Mouse (Mus musculus): ENCODE results near the gene Pea15a.

Pea15a gene

DNA sequence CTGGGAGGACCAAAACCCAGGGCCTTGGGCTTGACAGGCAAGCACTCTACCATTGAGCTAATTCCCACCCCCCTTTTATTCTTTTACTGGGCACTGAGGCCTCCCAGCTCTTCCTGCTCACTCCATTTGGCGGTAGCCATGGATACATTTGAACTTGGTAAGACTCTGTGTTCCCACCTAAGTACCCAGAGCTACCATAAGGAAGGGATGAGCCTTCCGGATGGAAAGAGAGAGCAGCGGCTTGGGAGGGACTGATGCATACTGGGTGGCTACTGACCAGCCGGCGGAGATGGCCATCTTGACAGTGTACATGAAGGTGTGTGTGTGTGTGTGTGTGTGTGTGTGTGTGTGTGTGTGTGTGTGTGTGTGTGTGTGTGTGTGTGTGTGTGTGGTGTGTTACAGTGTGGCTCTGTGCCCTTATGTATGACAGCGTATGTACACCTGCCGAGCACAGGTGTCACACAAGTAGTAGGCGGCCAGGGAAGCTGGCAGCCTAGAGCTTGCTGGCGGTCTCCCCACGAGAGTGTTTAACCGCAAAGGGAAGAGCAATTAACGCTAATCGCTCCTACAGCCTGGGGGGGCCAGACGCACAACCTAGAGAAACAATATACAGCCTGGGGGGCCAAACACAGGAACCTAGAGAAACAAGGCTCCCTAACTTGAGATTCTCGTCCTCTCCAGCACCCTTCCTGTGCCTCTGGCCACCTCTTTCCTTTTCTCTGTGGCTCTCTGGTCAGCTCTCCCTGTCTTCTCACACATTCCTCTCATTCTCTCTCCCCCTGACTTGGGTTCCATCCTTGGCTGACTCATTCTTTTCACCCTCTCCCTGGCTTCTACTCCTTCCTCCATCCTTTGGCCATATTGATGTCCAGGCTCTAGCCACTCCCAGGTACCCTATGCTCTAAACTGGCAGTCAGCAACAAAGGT is 1.5 kb downstream of the Pea15a start:
- DNase-seq, result no peak

DNA sequence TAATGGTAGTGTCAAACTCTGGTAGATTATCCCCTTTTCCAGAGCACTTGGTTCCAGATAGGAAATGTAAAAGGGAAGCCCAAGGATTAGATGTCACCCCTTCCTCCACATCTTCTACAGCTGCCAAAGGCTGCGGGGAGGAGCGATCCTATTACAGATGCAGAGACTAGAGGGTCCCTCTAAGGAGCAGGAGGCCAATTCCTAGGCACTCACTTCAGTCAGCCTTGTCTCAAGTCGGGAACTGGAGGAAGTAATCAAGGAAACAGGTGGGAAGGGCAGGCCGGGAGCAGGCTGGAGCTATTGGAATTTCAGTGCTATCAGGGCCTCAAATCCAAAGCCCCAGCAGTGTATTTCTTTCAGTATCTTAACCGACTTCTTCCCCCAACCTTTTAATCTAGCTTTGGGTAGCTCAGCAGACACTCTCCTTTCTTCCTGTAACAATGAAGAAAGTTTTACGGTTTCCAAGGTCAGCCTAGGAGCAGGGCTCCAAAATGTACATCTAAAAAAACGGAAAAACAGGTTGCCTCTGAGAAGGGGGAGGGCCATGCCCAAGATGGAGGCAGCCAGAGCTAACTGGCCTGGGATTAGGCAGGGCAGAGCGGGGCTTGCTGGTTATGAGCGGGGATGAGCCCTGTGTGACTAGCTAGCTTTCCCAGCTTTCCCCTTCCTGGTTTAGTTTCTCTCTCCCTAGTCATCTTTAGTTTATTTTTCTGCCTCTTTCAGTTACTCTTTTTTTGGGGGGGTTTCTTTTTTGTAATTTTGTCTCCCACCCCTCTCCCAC is 2.4 kb downstream of the Pea15a start:
- no peak for DNase-seq

DNA sequence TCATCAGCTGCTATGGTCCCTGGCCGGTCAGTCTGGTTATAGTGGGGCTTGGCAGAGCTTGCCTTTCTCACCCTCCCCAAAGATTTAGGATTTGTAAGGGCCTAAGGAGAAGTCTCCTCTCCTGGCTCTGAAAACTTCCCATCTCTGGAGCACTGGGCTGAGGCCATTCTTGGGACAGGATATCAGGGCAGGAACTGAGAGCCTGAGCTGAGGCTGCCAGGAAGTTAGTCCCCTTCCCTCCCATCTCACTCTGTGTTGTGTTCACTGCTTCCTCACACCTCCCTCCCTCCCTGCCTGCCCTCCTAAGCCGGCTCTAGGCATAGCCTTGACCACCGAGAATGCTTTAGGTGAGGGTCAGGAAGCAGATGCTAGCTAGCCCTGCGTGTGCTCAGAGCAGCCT is 3.0 kb downstream of the Pea15a start:
- DNase-seq, result no peak

DNA sequence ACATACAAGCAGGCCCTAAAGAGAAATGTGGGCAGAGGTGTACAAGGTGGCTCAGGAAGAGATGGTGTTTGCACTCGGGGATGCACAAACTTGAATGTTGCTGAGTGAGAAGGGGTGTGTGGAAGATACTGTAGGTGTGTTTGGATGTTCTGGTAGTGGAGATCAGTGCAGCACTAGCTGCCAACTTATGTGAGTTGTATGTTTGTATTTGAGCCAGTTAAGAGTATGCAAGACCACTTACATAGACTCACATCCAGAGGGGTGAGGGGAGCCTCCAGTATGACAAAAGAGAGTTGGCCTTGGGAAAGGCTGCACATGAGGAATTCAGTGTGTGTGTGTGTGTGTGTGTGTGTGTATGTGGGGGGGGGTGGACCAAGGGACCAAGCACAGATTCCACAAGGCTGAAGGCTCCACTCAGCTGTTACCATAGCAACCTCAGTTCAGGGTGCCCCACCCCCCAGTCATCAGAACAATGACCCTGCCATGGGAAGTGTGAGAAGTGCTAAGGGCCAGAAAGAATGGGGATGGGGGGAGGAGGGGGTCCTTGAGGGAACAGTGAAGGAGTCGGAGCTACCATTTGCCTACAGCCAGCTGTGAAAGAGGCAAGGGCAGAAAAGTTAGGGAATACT is 3.6 kb downstream of the Pea15a start:
- no peak for DNase-seq

DNA sequence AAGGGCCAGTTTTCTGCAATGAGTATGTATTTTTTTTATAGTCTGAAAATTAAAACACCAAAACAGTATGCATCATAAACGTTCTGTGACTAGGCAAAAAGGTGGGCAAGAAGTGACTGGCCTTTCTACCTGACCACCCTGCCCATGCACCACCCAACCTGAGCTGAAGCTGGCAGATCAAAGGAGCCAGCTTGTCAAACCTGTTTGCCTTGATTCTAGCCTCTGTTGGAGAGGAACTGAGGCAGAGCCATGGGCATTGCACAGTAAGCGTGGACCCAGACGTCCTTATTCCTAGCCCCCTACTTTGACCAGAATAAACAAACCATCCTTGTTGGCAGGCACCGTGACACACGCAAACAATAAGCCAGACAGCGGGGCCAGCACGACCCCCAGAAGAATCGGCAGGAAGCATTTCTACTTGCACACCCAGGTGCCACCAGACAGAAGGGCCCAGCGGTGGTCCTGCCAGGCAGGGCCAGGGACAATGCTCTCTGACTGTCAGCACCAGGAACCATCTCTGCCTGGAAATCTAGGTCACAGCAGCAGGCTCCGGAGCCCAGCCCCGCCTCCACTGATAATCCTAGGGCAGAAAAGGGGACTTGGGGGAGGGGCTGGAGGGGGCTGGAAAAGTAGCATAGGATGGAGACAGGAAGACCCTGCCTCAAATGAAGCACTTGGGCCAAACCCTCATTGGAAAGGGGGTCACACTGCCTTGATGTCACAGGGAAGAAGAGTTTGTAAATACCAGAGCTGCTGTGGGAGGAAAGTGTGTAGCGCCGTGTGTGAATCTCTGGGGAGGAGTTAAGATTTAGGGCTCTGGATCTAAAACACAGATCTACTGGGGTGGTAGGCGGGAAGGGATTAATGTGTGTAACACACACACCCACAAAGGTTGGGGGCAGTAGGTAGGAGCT is 4.4 kb downstream of the Pea15a start:
- no peak for DNase-seq

DNA sequence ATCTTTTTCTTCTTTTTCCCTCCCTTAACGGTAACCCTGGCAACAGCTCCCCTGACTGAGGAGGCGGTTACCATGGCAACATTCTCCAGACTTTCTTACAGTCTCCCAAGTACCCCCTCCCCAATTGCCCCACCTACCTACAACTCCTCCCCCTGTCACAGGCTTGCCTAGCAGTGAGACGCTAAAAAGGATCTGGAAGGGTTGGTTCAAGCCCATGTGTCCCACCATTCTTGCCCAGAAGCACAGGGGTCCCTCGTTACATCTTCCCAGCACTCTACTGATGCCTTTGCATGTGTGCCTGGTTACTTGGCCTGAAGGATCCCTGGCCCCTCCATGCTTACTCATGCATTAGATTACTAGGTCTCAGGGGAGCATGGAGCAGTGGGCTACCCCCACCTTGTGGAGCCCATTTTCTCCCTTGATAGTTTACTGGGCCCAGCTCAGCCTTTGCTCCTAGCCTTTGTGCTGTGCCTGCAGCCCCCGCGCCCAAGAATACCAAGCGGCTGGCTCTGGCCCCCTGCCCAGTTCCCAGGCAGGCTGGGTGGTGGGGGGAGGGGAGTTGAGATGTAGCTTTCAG is 5.6 kb downstream of the Pea15a start:
- peak; percentile 81 for DNase-seq

DNA sequence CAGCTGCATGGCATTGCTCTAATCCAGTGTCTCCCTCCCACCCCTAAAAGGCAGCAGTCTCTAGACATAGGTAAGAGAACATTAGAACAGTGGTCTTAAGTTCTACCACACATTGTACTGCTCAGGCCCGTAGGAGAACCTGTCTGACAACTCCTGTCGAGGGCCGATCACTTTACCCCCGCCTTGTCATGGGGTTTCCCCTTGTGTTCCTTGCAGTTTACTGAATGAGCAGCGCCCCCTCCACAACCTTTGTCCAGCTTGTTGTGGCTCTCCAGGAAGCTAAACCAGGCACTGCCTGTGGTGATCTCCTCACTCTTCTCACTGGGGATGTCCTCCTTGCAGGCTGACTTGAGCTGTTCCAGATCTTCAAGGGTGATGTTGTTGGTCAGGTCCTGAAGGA is 6.4 kb downstream of the Pea15a start:
- DNase-seq, result no peak

DNA sequence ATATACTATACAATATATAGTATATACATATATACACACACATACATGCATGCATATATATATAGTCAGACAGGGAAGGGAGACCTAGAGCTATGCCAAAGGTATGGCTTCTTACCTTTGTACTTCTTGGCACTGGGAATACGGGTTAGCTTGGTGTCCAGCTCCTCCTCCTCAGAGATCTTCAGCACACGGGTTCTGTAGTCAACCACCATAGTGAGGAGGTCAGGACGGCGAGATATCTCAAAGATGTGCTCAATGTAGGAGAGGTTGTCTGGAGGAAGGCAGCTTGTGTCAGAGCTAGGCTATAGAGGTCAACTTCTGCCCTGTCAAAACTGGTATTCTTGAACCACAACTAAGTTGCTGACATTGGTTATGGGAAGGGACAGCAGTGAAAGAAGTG is 7.6 kb downstream of the Pea15a start:
- no peak for DNase-seq

DNA sequence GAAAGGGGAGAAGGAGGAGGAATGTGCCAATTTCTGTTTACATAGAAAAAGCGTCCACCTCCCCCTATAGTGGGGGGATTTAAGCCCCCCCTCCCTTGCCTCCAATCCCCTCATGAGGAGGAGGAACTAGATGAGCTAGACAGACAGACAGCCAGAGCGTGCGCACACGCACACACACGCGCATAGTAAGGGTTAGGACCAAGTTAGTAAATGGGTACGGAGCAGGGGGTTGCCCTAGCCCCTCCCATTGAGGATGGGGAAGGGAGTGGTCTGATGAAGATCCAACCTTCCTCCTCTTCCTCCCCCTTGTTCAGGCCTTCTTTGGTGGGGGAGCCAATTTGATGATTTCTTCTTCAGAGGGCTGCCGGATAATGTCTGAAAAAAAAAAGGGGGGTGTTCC is 8.3 kb downstream of the Pea15a start:
- DNase-seq, result no peak

DNA sequence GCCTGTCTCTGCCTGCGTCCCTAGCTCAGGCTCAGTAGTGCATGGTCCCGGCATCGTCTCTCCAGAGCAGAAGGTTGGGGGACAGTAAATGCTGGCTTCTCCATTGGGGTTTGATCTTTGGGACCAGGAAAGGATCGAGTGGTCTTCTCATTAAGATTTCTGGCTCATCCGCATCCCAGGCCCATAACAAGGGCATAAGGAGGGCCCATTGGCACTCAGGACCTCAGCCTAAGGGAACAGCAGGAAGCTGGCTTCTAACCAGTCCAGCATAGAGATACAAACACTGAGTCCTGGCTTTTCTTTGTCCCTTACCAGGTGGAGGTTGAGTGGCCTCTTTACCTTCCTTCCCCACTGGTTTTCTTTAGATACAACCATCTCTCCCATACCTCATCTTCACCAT is 8.8 kb downstream of the Pea15a start:
- no peak for DNase-seq

DNA sequence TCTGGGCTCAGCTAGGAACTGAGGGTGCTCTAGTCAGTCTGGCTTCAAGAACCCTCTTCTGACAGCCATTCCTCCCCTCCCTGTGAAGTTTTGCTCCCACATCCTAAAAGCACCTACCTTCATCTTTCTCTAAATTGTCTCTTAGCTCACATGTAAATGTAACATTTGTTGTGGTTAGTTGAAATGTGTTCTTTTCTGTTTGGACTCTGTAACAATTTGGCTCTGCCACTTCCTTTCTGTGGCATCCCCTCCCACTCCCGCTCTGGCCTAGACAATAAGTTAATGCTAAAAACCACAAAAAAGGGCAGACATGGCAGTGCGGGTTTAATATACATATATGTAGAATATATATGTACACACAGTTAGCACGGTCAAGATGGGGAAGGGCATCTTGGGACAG is 9.5 kb downstream of the Pea15a start:
- DNase-seq, result no peak

DNA sequence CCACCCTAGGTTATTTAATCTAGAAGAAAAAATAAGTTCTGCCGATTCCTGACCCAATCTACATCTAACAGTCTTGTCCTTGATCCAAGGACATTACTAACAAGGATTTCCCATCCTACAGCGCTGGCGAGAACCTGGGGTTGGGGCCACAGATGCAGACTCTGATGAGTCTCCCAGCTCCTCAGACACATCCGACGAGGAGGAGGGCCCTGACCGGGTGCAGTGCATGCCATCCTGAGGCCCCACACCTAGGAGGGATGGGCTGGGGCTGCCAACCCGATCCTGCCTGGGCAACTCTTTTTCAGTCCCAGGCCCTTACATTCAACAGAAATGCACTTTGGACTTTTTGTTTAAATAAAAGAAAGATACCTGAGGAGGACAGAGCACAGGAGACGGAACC is 12.2 kb downstream of the Pea15a start:
- no peak for DNase-seq

DNA sequence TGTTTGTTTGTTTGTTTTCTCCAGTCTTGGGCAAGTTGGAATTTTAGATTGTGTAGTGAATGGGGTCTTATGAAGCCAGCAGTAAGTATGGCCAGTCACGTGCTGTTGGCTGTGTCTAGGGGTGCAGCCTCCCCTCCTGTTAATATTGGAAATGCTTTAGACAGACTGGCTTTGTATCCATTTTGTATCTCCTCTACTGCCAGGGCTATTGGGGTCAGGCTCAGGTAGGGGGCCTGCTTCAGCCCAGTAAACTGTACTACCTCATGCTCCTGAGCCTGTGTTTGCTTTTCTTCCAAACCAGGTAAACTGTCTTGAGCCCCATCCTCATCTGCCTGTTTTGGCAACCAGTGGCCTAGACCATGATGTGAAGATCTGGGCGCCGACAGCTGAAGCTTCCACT is 14.4 kb downstream of the Pea15a start:
- no peak for DNase-seq

DNA sequence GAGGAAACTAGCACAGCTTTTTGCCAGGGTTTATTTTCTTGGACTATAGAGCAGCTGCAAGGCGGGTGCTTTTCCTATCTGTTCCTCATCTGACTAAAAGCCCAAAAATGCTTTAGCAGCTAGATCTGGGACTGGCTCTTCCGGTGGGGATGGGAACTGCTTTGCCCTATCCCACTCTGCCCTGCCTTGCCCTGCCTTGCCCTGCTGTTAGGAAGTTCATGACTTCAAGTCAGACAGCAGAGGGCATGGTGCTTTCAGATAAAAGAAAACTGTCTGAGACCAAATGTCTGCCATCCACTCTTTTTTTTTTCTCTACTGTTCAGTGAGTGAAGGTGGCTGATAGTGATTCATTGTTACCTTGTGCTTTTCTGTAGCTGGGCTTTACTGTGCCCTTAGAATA is 15.0 kb downstream of the Pea15a start:
- DNase-seq, result no peak

DNA sequence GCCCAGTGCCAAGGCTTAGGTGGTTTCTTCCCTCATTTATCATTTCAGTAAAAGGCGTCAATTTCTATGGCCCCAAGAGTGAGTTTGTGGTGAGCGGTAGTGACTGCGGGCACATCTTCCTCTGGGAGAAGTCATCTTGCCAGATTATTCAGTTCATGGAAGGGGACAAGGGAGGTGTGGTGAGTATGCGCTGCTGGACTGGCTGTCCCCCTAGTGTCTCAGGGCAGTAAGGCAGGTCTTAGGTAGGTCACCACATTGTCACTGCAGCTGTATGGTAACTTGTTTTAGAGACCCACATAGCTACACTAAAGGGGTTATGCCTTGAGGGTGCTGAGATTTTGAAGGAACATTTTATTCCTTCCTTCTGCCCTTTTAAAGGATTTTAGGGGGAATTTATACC is 17.7 kb downstream of the Pea15a start:
- DNase-seq, result no peak

DNA sequence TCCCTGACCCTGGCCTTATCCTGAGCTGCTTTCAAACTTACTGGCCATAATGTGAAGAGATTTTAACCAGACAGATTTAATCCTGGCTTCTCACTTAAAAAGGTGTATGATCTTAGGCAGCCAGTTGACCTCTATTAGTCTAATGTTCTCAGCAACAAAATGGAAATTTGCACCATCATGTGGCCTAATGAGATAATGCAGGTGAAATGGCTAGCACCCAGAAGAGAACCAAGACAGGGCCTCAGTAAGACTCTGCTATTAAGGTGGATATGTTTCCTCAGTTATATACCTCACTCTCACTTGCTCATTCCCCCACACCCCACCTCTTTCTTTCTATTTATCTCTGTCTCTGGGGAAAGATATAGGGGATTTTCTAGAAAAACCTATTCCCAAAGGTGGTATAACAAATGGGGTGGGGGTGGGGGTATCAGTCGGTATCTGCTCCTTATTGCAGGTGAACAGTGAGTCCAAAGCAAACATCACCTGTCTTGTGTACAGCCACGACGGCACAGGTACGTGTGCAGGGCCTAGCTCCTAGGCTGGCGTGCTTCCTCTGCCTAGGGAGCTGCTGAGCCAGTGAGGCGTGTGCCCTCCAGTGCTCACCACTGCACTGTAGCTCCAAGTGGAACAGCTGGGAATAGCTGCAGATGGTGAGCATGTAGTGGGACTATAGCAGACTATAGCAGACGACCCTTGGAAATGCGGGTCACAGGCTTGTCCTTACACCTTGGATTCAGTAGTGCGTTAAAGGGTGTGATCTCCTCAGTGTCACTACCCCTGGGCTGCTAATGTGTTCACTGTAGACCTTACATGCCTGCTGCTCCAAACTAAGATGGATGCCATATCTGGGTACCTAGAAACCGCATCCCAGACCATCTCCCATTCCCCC is 20.0 kb downstream of the Pea15a start:
- no peak for DNase-seq

DNA sequence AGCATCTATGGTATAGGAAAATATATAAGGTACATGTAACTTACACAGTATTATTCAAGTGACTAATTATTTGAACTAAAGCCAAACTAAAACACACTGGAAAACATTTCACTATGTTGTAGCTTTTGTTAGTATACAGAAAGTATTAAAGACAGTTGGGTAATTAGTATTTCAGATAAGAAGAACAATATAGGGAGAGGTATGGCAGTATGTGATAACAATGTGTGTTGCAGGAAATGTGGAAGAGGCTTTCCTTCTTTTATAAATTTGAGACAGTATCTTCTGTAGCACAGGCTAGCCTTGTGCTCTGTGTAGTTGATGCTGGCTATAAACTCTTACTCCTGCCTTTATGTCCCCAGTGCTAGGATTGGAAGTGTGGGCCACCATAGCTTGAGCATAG is 22.7 kb downstream of the Pea15a start:
- no peak for DNase-seq

DNA sequence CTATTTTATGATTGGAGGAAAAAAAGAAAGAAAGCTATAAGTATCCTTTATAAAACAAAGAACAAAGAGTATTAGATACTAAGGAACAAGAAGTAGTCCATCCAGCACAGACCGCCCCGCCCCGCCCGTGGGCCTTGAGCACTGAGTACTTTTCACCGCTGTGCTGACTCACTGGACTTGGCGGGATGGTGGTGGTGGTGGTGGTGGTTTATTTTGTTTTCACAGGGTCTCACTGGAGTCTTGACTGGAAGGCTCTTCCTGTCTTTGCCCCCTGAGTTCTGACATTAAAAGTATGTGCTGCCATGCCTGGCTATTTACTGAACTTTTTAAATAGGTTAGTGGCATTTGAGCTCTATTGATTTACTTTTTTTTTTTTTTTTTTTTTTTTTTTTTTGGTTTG is 23.5 kb downstream of the Pea15a start:
- DNase-seq, result no peak

DNA sequence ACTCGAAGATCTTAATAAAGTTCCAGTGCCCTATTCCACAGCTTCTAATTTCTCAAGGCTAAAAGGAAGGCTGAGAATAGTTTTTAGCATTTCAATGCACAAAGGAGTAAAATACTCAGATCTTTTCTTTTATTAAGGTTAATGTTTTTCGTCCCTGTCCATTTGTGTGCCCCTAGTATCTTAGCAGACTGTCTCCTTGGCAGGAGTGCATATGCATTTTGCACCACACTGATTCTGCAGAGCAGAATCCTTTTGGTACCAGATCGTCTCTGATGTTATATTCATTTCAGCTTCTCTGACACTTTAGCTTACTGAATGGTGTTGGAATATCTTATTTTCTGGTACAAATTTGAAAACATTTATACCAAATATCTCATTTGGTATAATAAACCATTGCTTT is 24.8 kb downstream of the Pea15a start:
- no peak for DNase-seq

DNA sequence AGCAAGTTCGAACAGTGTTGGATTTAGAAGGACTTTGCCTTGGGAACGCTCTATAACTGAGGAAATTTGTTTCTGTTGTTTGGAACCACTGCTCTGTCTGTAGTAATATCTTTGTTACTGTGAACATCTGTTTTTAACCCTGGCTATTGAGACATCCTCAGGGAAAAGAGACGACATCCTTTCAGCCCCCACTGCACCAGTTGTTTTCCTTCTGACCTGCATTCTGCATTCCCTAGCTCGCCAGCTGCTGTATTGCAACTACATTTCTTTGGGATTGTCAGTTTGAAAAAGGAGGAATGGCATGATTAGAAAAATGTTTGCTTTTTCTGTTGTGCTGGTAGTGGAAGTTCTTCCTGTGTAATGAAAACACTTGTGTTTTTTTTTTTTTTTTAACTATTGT is 25.7 kb downstream of the Pea15a start:
- DNase-seq, result no peak

DNA sequence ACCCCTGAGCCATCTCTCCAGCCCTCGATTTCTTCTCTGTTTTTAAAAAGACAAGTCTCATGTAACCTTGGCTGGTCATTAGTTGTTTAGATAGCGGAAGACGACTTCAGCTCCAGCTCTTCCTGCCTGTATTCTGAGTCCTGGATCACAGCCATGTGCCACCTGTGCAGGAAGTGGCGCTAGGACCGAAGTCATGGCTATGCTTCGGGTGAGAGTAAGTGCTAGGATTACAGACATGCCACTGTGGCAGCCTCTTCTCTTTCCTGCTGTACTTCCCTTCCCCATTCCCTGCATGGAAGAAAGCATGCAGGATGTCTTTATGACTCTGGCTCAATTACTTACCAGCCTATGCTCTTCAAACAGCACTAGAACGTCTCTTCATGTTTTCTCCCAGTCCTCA is 27.5 kb downstream of the Pea15a start:
- DNase-seq, result no peak

Measured in layer of hippocampus, adult 9-11 months (tissue).